Mouse (Mus musculus): Measurements from ENCODE around the gene Tmem168. TPM values are rescaled to one million over a fixed set of nuclear protein-coding genes. Genes with fewer than 3 reads are reported as not detected.

Tmem168 gene
- polyA plus RNA-seq, 1 experiment from 2014 or later: 42.1 TPM

DNA sequence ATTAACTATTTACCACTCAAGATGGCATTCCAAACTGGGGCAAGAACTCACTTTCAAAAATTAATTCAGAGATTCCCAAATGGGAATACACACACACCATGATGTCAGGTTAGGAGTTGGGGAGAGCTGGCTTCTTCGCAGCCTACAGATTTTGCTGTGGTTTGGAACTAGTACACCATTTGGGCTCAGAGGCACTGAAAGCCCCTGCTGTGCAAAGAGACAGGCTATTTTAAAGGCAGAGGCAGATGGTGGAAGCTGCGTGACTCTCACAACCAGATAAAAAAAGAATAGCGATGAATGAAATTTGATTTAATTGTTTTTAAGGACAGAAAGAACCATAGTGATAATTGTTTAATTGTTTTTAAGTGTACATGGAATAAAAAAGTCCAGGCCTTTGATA, 66.1 kb downstream of the Tmem168 start:
- WGBS: 85% methylated on average over 3 of the region's 3 CpGs
- no peak overlapping the region for H3K4me2 ChIP-seq (replicated peaks; ENCODE audit: low read depth, low read length)
- no peaks in the 10 kb centered on the region for H3K36me3 ChIP-seq (ENCODE audit: control insufficient read depth, insufficient read depth, low read length)
- H3K27me3 ChIP-seq (ENCODE audit: control insufficient read depth, insufficient read depth, low read length): no peaks in the 10 kb centered on the region
- DNase-seq (ENCODE audit: low spot score) (no peak), ATAC-seq (ENCODE audit: low FRiP score) (no peak)
- no peaks in the 10 kb centered on the region for H3K9me3 ChIP-seq (ENCODE audit: control insufficient read depth, low read length)
- no peak overlapping the region for H3K27ac ChIP-seq (ENCODE audit: low read depth, low read length)
- no peak overlapping the region for H3K4me3 ChIP-seq (ENCODE audit: low read depth, low read length)
- H3K9ac ChIP-seq (ENCODE audit: low read depth, low read length): no peak overlapping the region
- H3K4me1 ChIP-seq (replicated peaks; ENCODE audit: control insufficient read depth, insufficient read depth, low read length): no peaks in the 10 kb centered on the region

DNA sequence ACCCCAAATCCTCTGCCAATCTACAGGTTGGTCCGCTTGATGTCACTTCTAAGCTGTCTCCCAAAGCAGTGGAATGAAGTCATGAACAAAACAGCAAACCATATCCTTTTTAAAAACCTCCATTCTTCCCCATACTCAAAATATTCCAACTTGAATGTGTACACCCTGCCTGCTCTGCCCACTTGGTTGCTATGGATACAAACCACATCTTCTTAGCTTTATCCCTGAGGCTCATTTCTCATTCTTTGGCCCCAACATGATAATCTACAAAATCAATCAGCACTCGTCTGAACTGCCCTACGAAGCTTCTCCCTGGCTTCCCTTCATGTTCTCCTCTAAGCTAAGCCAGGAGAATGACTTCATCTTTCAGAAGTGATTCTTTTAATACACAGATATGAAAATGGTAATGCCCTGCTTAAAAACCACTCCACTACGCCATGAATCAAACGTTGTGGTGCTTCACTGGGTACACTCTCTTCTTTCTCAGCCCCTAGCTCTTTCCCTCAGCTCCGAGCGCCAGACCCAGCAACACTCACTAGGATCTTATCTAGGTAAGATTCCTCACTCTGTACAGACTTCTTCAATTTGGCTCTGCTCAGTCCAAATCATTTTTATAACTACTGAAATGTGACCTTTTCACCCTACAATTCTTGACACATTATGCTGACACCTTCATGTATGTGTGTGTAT, 70.5 kb downstream of the Tmem168 start:
- no peak for DNase-seq (ENCODE audit: low spot score)
- WGBS: 77% methylated on average over 7 of the region's 7 CpGs
- no peak for ATAC-seq (ENCODE audit: low FRiP score)
- no peak overlapping the region for H3K4me2 ChIP-seq (replicated peaks; ENCODE audit: low read depth, low read length)
- no peaks in the 10 kb centered on the region for H3K4me1 ChIP-seq (replicated peaks; ENCODE audit: control insufficient read depth, insufficient read depth, low read length)
- H3K27ac ChIP-seq (ENCODE audit: low read depth, low read length): no peak overlapping the region
- H3K9ac ChIP-seq (ENCODE audit: low read depth, low read length): no peak overlapping the region
- H3K36me3 ChIP-seq (ENCODE audit: control insufficient read depth, insufficient read depth, low read length): no peaks in the 10 kb centered on the region
- H3K4me3 ChIP-seq (ENCODE audit: low read depth, low read length): no peak overlapping the region
- no peaks in the 10 kb centered on the region for H3K9me3 ChIP-seq (ENCODE audit: control insufficient read depth, low read length)
- no peaks in the 10 kb centered on the region for H3K27me3 ChIP-seq (ENCODE audit: control insufficient read depth, insufficient read depth, low read length)

Other genes starting within 250 kb of the Tmem168 start
- 23.7 and 25.4 TPM in 2 replicates for gene Bmt2, start 69.9 kb upstream of the Tmem168 start, polyA plus RNA-seq (2014; fragmentation: Nextera tagmentation; extraction: Ambion mirVana)
- gene Gpr85, start 231.8 kb upstream of the Tmem168 start, polyA plus RNA-seq (2014; fragmentation: Nextera tagmentation; extraction: Ambion mirVana): 25.7 and 26.2 TPM in 2 replicates

Data from hindbrain, embryonic 11.5 days (tissue).